Comparison of ENCODE assay signal across 9 mouse cellular contexts in the genomic region with DNA sequence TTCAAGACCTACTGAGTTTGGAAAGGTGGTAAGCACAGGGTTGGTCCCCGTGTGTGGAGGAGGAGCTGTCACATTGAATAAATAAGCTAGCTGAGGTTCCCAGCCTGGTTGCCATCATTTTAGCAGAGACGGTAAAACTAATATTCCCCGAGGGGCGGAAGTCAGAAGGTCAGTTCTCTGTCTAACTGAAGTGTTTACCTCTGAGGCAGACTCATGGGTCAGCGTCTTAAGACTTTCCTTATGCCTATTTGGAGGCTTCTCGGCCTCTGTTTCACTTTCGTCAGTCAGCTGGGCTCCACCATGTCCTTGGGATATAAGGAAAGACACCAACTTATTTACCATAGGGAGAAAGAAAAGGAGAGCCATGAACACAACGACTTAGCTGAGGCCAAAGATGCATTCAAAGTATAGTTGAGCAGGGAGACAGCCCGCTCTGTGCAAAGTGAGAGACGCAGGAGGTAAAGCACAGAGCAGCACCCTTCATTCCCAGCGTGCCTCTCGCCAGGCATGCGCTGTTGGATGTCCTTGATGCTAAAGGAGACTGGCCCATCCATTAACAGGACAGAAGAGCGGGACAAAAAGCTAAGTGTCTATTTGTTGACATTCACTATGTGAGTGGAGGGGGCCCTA.
DNase-seq lines count a peak whose midpoint lies in the region; ATAC-seq lines count a peak whose summit lies in the region.
"Had no signal": no experiment of that assay in that cellular context is flagged by ENCODE, and none has a peak within 500 bp of the region (broad histone marks: within the 10 kb centered on the region; RNA-seq: fewer than 3 reads in every experiment).

No protein-coding gene starts in this region.

- no peak overlapping the region for H3K9ac ChIP-seq in hindbrain, embryonic 11.5 days (ENCODE audit: low read depth, low read length)
- no peak overlapping the region for H3K9ac ChIP-seq in hindbrain, embryonic 14.5 days
- H3K9ac ChIP-seq in limb, embryonic 11.5 days (ENCODE audit: low read length): no peak overlapping the region

- H3K4me1 ChIP-seq in hindbrain, embryonic 11.5 days (replicated peaks; ENCODE audit: control insufficient read depth, insufficient read depth, low read length): no peaks in the 10 kb centered on the region
- peaks cover 16% of the 10 kb centered on the region for H3K4me1 ChIP-seq in hindbrain, embryonic 14.5 days (replicated peaks; ENCODE audit: control insufficient read depth, insufficient read depth, low read length)
- H3K4me1 ChIP-seq in embryonic facial prominence, embryonic 10.5 days: peaks cover 58% of the 10 kb centered on the region
- H3K4me1 ChIP-seq in limb, embryonic 11.5 days (ENCODE audit: control insufficient read depth, insufficient read depth, low read length): peaks cover 23% of the 10 kb centered on the region
- H3K4me1 ChIP-seq: megakaryocyte, embryonic 14.5 days had no signal

- H3K27ac ChIP-seq in hindbrain, embryonic 11.5 days (ENCODE audit: low read depth, low read length): no peak overlapping the region
- no peak overlapping the region for H3K27ac ChIP-seq in hindbrain, embryonic 14.5 days
- peak overlapping the region; percentile 83 for H3K27ac ChIP-seq in embryonic facial prominence, embryonic 10.5 days (replicated peaks)
- peak overlapping the region; percentile 72 for H3K27ac ChIP-seq in limb, embryonic 11.5 days (replicated peaks; ENCODE audit: low read depth, low read length)

- ATAC-seq in hindbrain, embryonic 11.5 days (ENCODE audit: low FRiP score): no peak
- ATAC-seq in hindbrain, embryonic 14.5 days (ENCODE audit: low FRiP score): no peak
- ATAC-seq in limb, embryonic 11.5 days (ENCODE audit: insufficient number of reproducible peaks, low FRiP score, low TSS enrichment, low read depth): no peak

- H3K9me3 ChIP-seq in hindbrain, embryonic 11.5 days (ENCODE audit: control insufficient read depth, low read length): no peaks in the 10 kb centered on the region
- H3K9me3 ChIP-seq in hindbrain, embryonic 14.5 days (ENCODE audit: control insufficient read depth, low read length): no peaks in the 10 kb centered on the region
- no peaks in the 10 kb centered on the region for H3K9me3 ChIP-seq in embryonic facial prominence, embryonic 10.5 days
- no peaks in the 10 kb centered on the region for H3K9me3 ChIP-seq in limb, embryonic 11.5 days (ENCODE audit: control insufficient read depth, low read length)

- H3K4me2 ChIP-seq in hindbrain, embryonic 11.5 days (replicated peaks; ENCODE audit: low read depth, low read length): no peak overlapping the region
- H3K4me2 ChIP-seq in hindbrain, embryonic 14.5 days (replicated peaks): no peak overlapping the region
- peak overlapping the region; percentile 8; the same call in 1 of the 2 replicates for H3K4me2 ChIP-seq in limb, embryonic 11.5 days (ENCODE audit: low read depth, severe bottlenecking)

- H3K36me3 ChIP-seq in hindbrain, embryonic 11.5 days (ENCODE audit: control insufficient read depth, insufficient read depth, low read length): no peaks in the 10 kb centered on the region
- H3K36me3 ChIP-seq in hindbrain, embryonic 14.5 days (replicated peaks; ENCODE audit: control insufficient read depth, insufficient read depth): no peaks in the 10 kb centered on the region
- no peaks in the 10 kb centered on the region for H3K36me3 ChIP-seq in embryonic facial prominence, embryonic 10.5 days (replicated peaks)
- no peaks in the 10 kb centered on the region for H3K36me3 ChIP-seq in limb, embryonic 11.5 days (ENCODE audit: control insufficient read depth, insufficient read depth, low read length)

- peak; percentile 56 for DNase-seq in hindbrain, embryonic 11.5 days (ENCODE audit: low spot score)
- DNase-seq in hindbrain, embryonic 14.5 days (ENCODE audit: low spot score): no peak
- DNase-seq in ZHBTc4 (ENCODE audit: low read depth, low spot score): peak; percentile 72
- peak; percentile 80 for DNase-seq in embryonic facial prominence, embryonic 10.5 days (ENCODE audit: low spot score)
- peak; percentile 72 for DNase-seq in limb, embryonic 11.5 days (ENCODE audit: low spot score)
- no peak for DNase-seq in cerebellum, adult 9-10 months
- no peak for DNase-seq in layer of hippocampus, postnatal 25 days (ENCODE audit: extremely low spot score in 1 of 2, low spot score in 1 of 2)
- no peak for DNase-seq in layer of hippocampus, adult 9-11 months

- no peak overlapping the region for H3K4me3 ChIP-seq in hindbrain, embryonic 11.5 days (ENCODE audit: low read depth, low read length)
- no peak overlapping the region for H3K4me3 ChIP-seq in hindbrain, embryonic 14.5 days (replicated peaks; ENCODE audit: low read length)
- H3K4me3 ChIP-seq in embryonic facial prominence, embryonic 10.5 days: peak overlapping the region; percentile 38
- H3K4me3 ChIP-seq in limb, embryonic 11.5 days (ENCODE audit: low read depth, low read length): no peak overlapping the region
- H3K4me3 ChIP-seq: megakaryocyte, embryonic 14.5 days had no signal

- 50% methylated on average over 14 of the region's 14 CpGs for WGBS in hindbrain, embryonic 11.5 days
- WGBS in hindbrain, embryonic 14.5 days: 66% methylated on average over 14 of the region's 14 CpGs
- 20% methylated on average over 14 of the region's 14 CpGs for WGBS in embryonic facial prominence, embryonic 10.5 days
- 27% methylated on average over 14 of the region's 14 CpGs for WGBS in limb, embryonic 11.5 days

- H3K27me3 ChIP-seq in hindbrain, embryonic 11.5 days (ENCODE audit: control insufficient read depth, insufficient read depth, low read length): no peaks in the 10 kb centered on the region
- H3K27me3 ChIP-seq in hindbrain, embryonic 14.5 days (ENCODE audit: control insufficient read depth, insufficient read depth, low read length): no peaks in the 10 kb centered on the region
- no peaks in the 10 kb centered on the region for H3K27me3 ChIP-seq in embryonic facial prominence, embryonic 10.5 days (replicated peaks; ENCODE audit: low read depth, poor library complexity, severe bottlenecking)
- no peaks in the 10 kb centered on the region for H3K27me3 ChIP-seq in limb, embryonic 11.5 days (ENCODE audit: control insufficient read depth, insufficient read depth, low read length)
- H3K27me3 ChIP-seq: megakaryocyte, embryonic 14.5 days had no signal

Comparison
In these comparisons a context has a peak if more than half of its experiments do, and no peak if none do; other contexts are left out.
1. DNase-seq: peak in hindbrain, embryonic 11.5 days (single experiment), ZHBTc4 (single experiment), embryonic facial prominence, embryonic 10.5 days (single experiment) and limb, embryonic 11.5 days (single experiment); none in hindbrain, embryonic 14.5 days (single experiment), cerebellum, adult 9-10 months (single experiment), layer of hippocampus, postnatal 25 days (0 of 2) and layer of hippocampus, adult 9-11 months (single experiment).
2. H3K27ac ChIP-seq: peak in embryonic facial prominence, embryonic 10.5 days (single experiment) and limb, embryonic 11.5 days (single experiment); none in hindbrain, embryonic 11.5 days (single experiment) and hindbrain, embryonic 14.5 days (single experiment).